Mouse (Mus musculus) B cell, adult 2 months (primary cell): ENCODE results near the gene Rgs6.

Experiments used
- DNase-seq, 2 experiments: peaks; one replicate each; pipeline ENCODE4 v3.0.0; 2022

The Rgs6 gene

DNA sequence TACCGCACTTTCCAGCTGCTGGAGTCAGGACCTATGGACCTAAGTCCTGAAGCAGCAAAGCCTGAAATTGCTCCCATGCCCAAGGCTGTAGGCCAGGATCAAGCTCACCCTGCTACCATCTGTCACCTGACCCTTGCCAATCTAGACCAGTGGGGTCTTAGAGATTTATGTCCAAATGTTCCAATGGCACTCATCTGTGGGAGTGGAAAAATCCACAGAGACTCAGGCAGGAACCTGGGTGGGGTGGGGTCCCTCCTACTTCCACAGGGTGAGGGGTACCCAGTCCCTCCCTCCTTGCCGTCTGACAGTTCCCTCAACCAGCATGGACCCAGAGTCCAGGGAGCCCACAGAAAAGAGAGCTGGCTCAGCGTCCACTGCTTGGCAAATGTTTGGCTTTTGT, 622.6 kb downstream of the Rgs6 start:
- DNase-seq: no peak

DNA sequence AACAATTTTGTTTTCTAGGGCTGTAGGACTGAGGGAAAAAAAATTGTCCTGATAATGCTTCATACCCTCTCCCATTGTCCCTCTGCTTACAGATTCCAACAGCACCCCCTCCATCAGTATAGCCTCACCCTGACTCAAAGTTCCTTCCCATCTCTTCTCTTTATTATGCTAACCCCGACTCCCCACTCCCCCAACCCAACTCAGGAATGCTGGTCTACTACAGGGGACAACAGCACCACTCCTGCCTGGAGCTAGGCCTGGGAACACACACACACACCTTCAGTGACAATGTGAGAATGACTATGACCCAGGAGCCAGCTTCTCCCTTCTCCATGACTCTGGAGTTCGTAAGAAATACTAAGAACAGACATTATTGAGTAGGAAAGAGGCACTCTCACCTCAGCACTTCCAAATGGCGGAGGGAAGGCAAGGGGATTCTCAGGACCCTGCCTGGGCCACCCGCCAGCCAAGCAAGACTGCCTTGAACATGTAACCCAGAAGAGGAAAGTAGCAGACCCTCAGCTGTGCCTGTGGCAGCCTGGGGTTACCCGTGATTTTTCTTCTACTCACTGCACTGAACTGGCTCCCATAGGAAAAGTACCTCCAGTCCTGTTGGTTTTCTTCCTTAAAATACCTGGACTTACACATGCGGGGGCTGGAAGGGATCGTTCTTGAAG, 623.2 kb downstream of the Rgs6 start:
- DNase-seq: no peak
